Mouse (Mus musculus) lung, postnatal 0 days (tissue): ENCODE results near the gene Ctu2. TPM values are rescaled to one million over a fixed set of nuclear protein-coding genes. Genes with fewer than 3 reads are reported as not detected.
A peak's percentile ranks its signal among the peaks of the same experiment; 100 is the strongest.

Source experiments
- ATAC-seq: fragments of 200-750 bp; cut with Nextera tagmentation; 2 replicates; pipeline ENCODE4 v1.8.0; 2017; ENCODE audit warnings: moderate library complexity
- DNase-seq: peaks from one replicate; pipeline ENCODE4 v3.0.0-alpha.2; 2016; ENCODE audit warnings: low spot score
- H3K27ac ChIP-seq: fragments of 300-500 bp; sonication (generic); 2 replicates; pipeline ENCODE4 v1.5.1; 2014; ENCODE audit warnings: antibody characterized with exemption, mild to moderate bottlenecking, low read length, mixed read lengths
- H3K27me3 ChIP-seq: fragments of 300-500 bp; sonication (generic); replicated peaks from 2 replicates; pipeline ENCODE4 v1.6.1; 2014; ENCODE audit warnings: low read length, mixed read lengths; ENCODE audit not compliant: insufficient read depth
- H3K36me3 ChIP-seq: fragments of 300-500 bp; sonication (generic); 2 replicates; pipeline ENCODE4 v1.6.1; 2014; ENCODE audit warnings: low read length, mixed read lengths; ENCODE audit not compliant: insufficient read depth
- H3K4me1 ChIP-seq: fragments of 300-500 bp; sonication (generic); 2 replicates; pipeline ENCODE4 v1.6.1; 2014; ENCODE audit warnings: antibody characterized with exemption, low read depth, low read length, mixed read lengths; ENCODE audit not compliant: insufficient read depth
- H3K4me2 ChIP-seq: fragments of 300-500 bp; sonication (generic); replicated peaks from 2 replicates; pipeline ENCODE4 v1.6.1; 2014; ENCODE audit warnings: low read depth, mild to moderate bottlenecking, low read length, moderate library complexity, mixed read lengths
- H3K4me3 ChIP-seq: fragments of 300-500 bp; sonication (generic); 2 replicates; pipeline ENCODE4 v1.5.1; 2014; ENCODE audit warnings: low read depth, low read length
- H3K9ac ChIP-seq: fragments of 300-500 bp; sonication (generic); replicated peaks from 2 replicates; pipeline ENCODE4 v1.6.1; 2014; ENCODE audit warnings: low read depth, mild to moderate bottlenecking
- H3K9me3 ChIP-seq: fragments of 300-500 bp; sonication (generic); 2 replicates; pipeline ENCODE4 v1.6.1; 2016; ENCODE audit warnings: low read length, mixed read lengths
- CTCF ChIP-seq: IDR thresholded peaks from 2 replicates; pipeline ENCODE4 v1.5.1; 2016; ENCODE audit warnings: antibody characterized with exemption, mild to moderate bottlenecking
- EP300 ChIP-seq: IDR thresholded peaks from 2 replicates; pipeline ENCODE4 v1.6.1; 2016; ENCODE audit warnings: antibody characterized with exemption, mild to moderate bottlenecking, control low read depth
- WGBS: fragments of 180-500 bp; shearing (Covaris S2); extraction: QIAGEN DNeasy Blood & Tissue Kit; methylation state at CpG from one replicate; pipeline ENCODE4 v1.1.7; 2014; 5-methylcytosine and 5-hydroxymethylcytosine counted together
- polyA plus RNA-seq: library from polyadenylated mRNA; unstranded; fragments of >200 nt; fragmentation: Nextera tagmentation; extraction: Ambion mirVana; gene quantifications from 2 replicates; pipeline ENCODE4 v1.2.1, GENCODE M21; 2015

Ctu2 gene
- 21.2 and 25.9 TPM in 2 replicates for polyA plus RNA-seq

DNA sequence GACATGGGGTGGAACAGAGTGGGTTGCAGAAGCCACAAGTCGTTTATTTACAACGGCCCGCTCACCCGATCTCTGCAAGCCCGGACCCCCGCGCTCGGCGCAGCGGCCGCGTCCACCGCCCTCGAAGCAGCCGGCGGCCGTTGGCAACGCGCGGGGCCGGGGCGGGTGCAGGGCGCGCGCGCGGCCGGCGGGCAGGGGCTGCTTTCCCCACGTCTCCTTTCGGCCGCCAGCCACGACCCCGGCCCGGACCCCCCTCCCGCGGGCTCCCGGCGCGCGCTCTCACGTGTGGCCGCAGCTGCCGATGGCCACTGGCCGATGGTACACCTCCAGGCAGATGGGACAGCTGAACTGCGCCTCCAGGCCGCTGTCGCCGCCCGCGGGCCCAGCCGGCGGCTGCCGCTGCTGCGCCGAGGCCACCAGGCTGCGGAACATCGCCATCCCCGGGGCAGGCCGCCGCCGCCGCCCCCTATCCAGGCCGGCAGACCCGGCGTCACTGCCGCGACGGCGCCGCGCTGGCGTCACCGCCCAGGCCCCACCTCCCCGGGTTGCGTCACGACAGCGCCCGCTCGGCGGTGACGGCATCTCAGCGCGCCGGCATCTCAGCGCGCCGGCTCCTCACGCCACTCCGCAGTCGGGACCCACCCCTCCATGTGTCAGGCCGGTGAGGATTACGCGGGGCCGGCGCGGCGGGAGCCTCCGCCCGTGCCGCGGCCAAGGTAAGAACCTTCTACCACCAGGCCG is at the start of gene Ctu2, which contains the start of gene Rnf166:
Ctu2 (plus strand) TSS at position 564 of the 741 bp plus-strand sequence.
Rnf166 (minus strand) TSS at position 485 of the 741 bp plus-strand sequence.
- H3K36me3 ChIP-seq: peaks cover 8% of the 10 kb centered on the region; the same call in 1 of the 2 replicates
- peak; percentile 91 for DNase-seq
- H3K9ac ChIP-seq: peak within 1 kb of the TSS; percentile 77
- peak within 1 kb of the TSS; percentile 80 for H3K4me2 ChIP-seq
- H3K27ac ChIP-seq: peak within 1 kb of the TSS; percentile 80
- no peaks in the 10 kb centered on the region for H3K9me3 ChIP-seq
- peak; percentile 95 for ATAC-seq
- peaks cover 3% of the 10 kb centered on the region; the same call in 1 of the 2 replicates for H3K4me1 ChIP-seq
- TF ChIP-seq CTCF: no peak
- TF ChIP-seq EP300: no peak
- H3K27me3 ChIP-seq: no peaks in the 10 kb centered on the region
- peak within 1 kb of the TSS; percentile 96 for H3K4me3 ChIP-seq
- under 1% methylated on average over 64 of the region's 103 CpGs for WGBS

DNA sequence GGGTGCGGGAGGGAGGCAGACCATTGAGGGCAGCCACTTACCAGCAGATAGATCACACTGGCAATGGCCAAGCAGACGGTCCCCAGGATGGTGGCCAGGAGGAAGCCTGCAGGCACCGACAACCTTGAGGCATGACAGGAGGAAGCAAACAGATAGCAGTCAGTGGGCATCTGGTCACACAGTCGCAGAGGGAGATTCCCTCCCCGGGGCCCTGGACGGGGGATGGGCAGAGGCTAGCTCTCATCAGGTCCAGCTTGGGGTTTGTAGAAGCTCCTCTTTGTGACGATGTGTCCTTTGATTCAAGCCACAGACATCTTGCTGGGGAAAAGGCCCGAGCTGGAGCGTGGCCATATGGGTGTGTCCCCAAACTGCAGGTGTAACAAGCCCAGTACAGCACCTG is 49.8 kb upstream of the Ctu2 start:
- WGBS: 72% methylated on average over 9 of the region's 9 CpGs
- TF ChIP-seq EP300: no peak
- TF ChIP-seq CTCF: no peak
- no peak overlapping the region for H3K4me2 ChIP-seq
- H3K9ac ChIP-seq: no peak overlapping the region
- DNase-seq: no peak
- peaks cover 4% of the 10 kb centered on the region; the same call in 1 of the 2 replicates for H3K36me3 ChIP-seq
- no peaks in the 10 kb centered on the region for H3K27me3 ChIP-seq
- ATAC-seq: no peak
- H3K27ac ChIP-seq: no peak overlapping the region
- no peaks in the 10 kb centered on the region for H3K9me3 ChIP-seq
- no peaks in the 10 kb centered on the region for H3K4me1 ChIP-seq
- no peak overlapping the region for H3K4me3 ChIP-seq

GRCm38 (mm10) chr8:122427607-122428006 is 48.3 kb upstream of the Ctu2 start:
- TF ChIP-seq EP300: no peak
- TF ChIP-seq CTCF: no peak
- no peak overlapping the region for H3K27ac ChIP-seq
- no peak overlapping the region for H3K4me3 ChIP-seq
- H3K4me2 ChIP-seq: no peak overlapping the region
- no peaks in the 10 kb centered on the region for H3K9me3 ChIP-seq
- DNase-seq (no peak), ATAC-seq (no peak)
- no peaks in the 10 kb centered on the region for H3K27me3 ChIP-seq
- 90% methylated on average over 7 of the region's 7 CpGs for WGBS
- H3K4me1 ChIP-seq: no peaks in the 10 kb centered on the region
- H3K9ac ChIP-seq: no peak overlapping the region
- H3K36me3 ChIP-seq: peaks cover 4% of the 10 kb centered on the region; the same call in 1 of the 2 replicates

GRCm38 (mm10) chr8:122428163-122428562 is 47.8 kb upstream of the Ctu2 start:
- no peak overlapping the region for H3K27ac ChIP-seq
- H3K27me3 ChIP-seq: no peaks in the 10 kb centered on the region
- H3K9ac ChIP-seq: no peak overlapping the region
- no peak overlapping the region for H3K4me2 ChIP-seq
- peaks cover 4% of the 10 kb centered on the region; the same call in 1 of the 2 replicates for H3K36me3 ChIP-seq
- peaks cover 5% of the 10 kb centered on the region for H3K4me1 ChIP-seq
- no peak overlapping the region for H3K4me3 ChIP-seq
- TF ChIP-seq EP300: no peak
- TF ChIP-seq CTCF: no peak
- 82% methylated on average over 9 of the region's 9 CpGs for WGBS
- ATAC-seq (no peak), DNase-seq (no peak)
- H3K9me3 ChIP-seq: no peaks in the 10 kb centered on the region

DNA sequence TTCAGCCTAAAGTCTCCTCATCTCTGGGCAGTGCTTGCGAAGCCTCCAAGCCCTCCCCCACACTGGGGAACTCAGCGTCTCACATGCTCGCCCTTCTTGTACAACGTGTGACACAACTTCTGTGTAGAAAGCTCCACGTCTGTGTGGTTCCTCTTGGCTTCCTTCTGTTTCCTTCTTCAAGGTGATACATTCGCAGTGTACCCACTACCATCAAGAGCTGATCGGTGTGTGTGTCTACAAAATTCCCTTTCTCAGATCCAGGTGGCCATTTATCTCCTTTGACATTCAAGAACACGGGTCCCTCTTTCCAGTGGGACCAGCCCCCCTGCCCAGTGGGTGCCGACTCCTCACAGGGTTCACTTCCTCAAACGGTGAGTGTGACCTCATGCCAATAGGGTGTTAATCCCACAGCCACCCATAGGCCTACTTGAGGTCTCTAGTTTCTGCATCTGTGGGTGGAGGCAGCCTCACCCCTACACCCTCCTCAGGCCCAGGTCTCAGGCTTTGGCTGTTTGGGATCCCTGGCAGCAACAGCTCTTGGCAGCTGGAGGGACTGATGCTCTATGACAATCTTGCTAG is 45.8 kb upstream of the Ctu2 start:
- TF ChIP-seq CTCF (no peak), EP300 (no peak)
- ATAC-seq: no peak

GRCm38 (mm10) chr8:122430646-122431045 is 45.3 kb upstream of the Ctu2 start:
- WGBS: 63% methylated on average over 3 of the region's 3 CpGs
- Histone ChIP-seq H3K4me1 (peaks cover 6% of the 10 kb centered on the region), H3K4me2 (no peak overlapping the region), H3K36me3 (peaks cover 4% of the 10 kb centered on the region; the same call in 1 of the 2 replicates), H3K9ac (no peak overlapping the region), H3K27ac (no peak overlapping the region), H3K27me3 (no peaks in the 10 kb centered on the region), H3K4me3 (no peak overlapping the region), H3K9me3 (no peaks in the 10 kb centered on the region)
- DNase-seq (no peak), ATAC-seq (no peak)
- TF ChIP-seq EP300: no peak
- no peak for TF ChIP-seq CTCF

More for the DNA sequence above, 45.8 kb upstream of the Ctu2 start:
- peaks cover 4% of the 10 kb centered on the region; the same call in 1 of the 2 replicates for H3K36me3 ChIP-seq
- no peak overlapping the region for H3K27ac ChIP-seq
- peaks cover 6% of the 10 kb centered on the region for H3K4me1 ChIP-seq
- H3K9me3 ChIP-seq: no peaks in the 10 kb centered on the region
- WGBS: 71% methylated on average over 10 of the region's 10 CpGs
- no peaks in the 10 kb centered on the region for H3K27me3 ChIP-seq
- H3K9ac ChIP-seq: no peak overlapping the region
- peak; percentile 43 for DNase-seq
- H3K4me2 ChIP-seq: no peak overlapping the region
- no peak overlapping the region for H3K4me3 ChIP-seq
